Mouse (Mus musculus) G1E (cell line): ENCODE data around the gene Sox5.

ENCODE experiments used
- CTCF ChIP-seq: IDR thresholded peaks from 2 replicates; pipeline ENCODE4 v1.5.1; 2012; ENCODE audit warnings: low read depth, low read length, inconsistent platforms, mixed read lengths
- GATA1 ChIP-seq: IDR thresholded peaks from 2 replicates; pipeline ENCODE4 v1.6.1; 2012; ENCODE audit warnings: borderline replicate concordance, low read length, inconsistent platforms, mixed read lengths
- GATA2 ChIP-seq: IDR thresholded peaks from 2 replicates; pipeline ENCODE4 v1.6.1; 2012; ENCODE audit warnings: low read depth, low read length, inconsistent platforms, borderline replicate concordance
- POLR2AphosphoS5 ChIP-seq: IDR thresholded peaks from 2 replicates; pipeline ENCODE4 v1.6.1; 2012; ENCODE audit warnings: low read depth, low read length, inconsistent platforms; ENCODE audit not compliant: insufficient replicate concordance
- TAL1 ChIP-seq: conservative IDR thresholded peaks from 2 replicates; pipeline ENCODE4 v1.6.1; 2012; ENCODE audit warnings: low read depth, low read length, inconsistent platforms, mixed read lengths

DNA sequence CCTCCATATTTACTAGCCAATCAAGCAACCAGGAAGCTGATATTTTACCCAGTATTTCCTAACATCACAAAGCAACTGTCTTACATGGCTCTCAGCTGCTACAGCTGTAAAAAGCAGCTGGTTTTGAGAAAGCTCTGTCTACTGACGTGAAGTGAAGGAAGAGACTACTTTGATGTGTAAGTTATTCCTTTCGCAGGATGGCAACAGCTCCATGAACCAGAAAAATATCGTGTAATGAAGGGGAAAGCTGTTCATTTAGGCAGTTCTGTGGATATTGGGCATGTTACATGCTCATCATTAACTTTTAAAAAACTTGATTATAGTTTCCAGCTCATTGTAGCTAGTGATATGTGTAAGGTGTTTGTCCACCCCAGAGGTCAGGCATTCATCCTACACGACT is 443.6 kb downstream of the Sox5 start:
- TF ChIP-seq CTCF (no peak), TAL1 (no peak), GATA1 (no peak), POLR2AphosphoS5 (no peak), GATA2 (no peak)
